Mouse (Mus musculus) adrenal gland, adult (tissue): ENCODE measurements at regions not wholly inside any gene's neighbourhood (a gene's known extent, or its start where the extent isn't known, plus 50 kb on each side); places are given as distances from the start of the nearest gene placed in this dataset.
A peak's percentile ranks its signal among the peaks of the same experiment; 100 is the strongest.

Experiments
- DNase-seq, 2 experiments: peaks; one replicate each; pipeline ENCODE4 v3.0.0; 2022 to 2023; ENCODE audit warnings: low spot score in 1 of 2; ENCODE audit not compliant: inconsistent age in 2 of 2

- DNase-seq = no peak
Measured at GRCm38 (mm10) chr1:195312426-195312825, 135.9 kb upstream of the Cr2 start.

GRCm38 (mm10) chr1:195285076-195285475 lies 108.6 kb upstream of the Cr2 start:
- no peak for DNase-seq

- peak; percentile 95 to 99 for DNase-seq
Measured at GRCm38 (mm10) chr1:195241496-195241895, 65.0 kb upstream of the Cr2 start.

GRCm38 (mm10) chr1:195232658-195233057 lies 56.1 kb upstream of the Cr2 start:
- DNase-seq = peak; percentile 18 to 82

GRCm38 (mm10) chr1:195227007-195227406 lies 50.5 kb upstream of the Cr2 start:
- DNase-seq = peak in 1 of 2 experiments; percentile 5
